Mouse (Mus musculus) forebrain, embryonic 11.5 days (tissue): ENCODE results near the gene Rsg1. TPM values are rescaled to one million over a fixed set of nuclear protein-coding genes. Genes with fewer than 3 reads are reported as not detected.

Experiments
- ATAC-seq: fragments of 200-750 bp; cut with Nextera tagmentation; replicated peaks from 2 replicates; pipeline ENCODE4 v1.8.0; 2017; ENCODE audit warnings: moderate TSS enrichment; ENCODE audit not compliant: low FRiP score
- DNase-seq: peaks from one replicate; pipeline ENCODE4 v3.0.0-alpha.2; 2017; ENCODE audit warnings: low spot score
- H3K27ac ChIP-seq: fragments of 300-500 bp; sonication (generic); 2 replicates; pipeline ENCODE4 v1.5.1; 2014; ENCODE audit warnings: low read depth, low read length
- H3K27me3 ChIP-seq: fragments of 300-500 bp; sonication (generic); 2 replicates; pipeline ENCODE4 v1.6.1; 2014; ENCODE audit warnings: mild to moderate bottlenecking, low read length, mixed read lengths; ENCODE audit not compliant: control insufficient read depth, insufficient read depth
- H3K36me3 ChIP-seq: fragments of 300-500 bp; sonication (generic); 2 replicates; pipeline ENCODE4 v1.6.1; 2014; ENCODE audit warnings: mild to moderate bottlenecking, low read length, moderate library complexity, mixed read lengths; ENCODE audit not compliant: control insufficient read depth, insufficient read depth
- H3K4me1 ChIP-seq: fragments of 300-500 bp; sonication (generic); replicated peaks from 2 replicates; pipeline ENCODE4 v1.6.1; 2014; ENCODE audit warnings: low read length, mixed read lengths; ENCODE audit not compliant: control insufficient read depth, insufficient read depth
- H3K4me2 ChIP-seq: fragments of 300-500 bp; sonication (generic); 2 replicates; pipeline ENCODE4 v1.6.1; 2014; ENCODE audit warnings: low read depth, mild to moderate bottlenecking, low read length, moderate library complexity, mixed read lengths; ENCODE audit not compliant: severe bottlenecking
- H3K4me3 ChIP-seq: fragments of 300-500 bp; sonication (generic); 2 replicates; pipeline ENCODE4 v1.5.1; 2014; ENCODE audit warnings: low read depth, low read length
- H3K9ac ChIP-seq: fragments of 300-500 bp; sonication (generic); 2 replicates; pipeline ENCODE4 v1.6.1; 2014; ENCODE audit warnings: low read length
- H3K9me3 ChIP-seq: fragments of 300-500 bp; sonication (generic); 2 replicates; pipeline ENCODE4 v1.6.1; 2016; ENCODE audit warnings: low read length, mixed read lengths; ENCODE audit not compliant: control insufficient read depth
- WGBS: fragments of 180-500 bp; shearing (Covaris S2); extraction: QIAGEN DNeasy Blood & Tissue Kit; methylation state at CpG from one replicate; pipeline ENCODE4 v1.1.7; 2014; 5-methylcytosine and 5-hydroxymethylcytosine counted together
- polyA plus RNA-seq: library from polyadenylated mRNA; unstranded; fragments of >200 nt; fragmentation: Nextera tagmentation; extraction: Ambion mirVana; gene quantifications from 2 replicates; pipeline ENCODE4 v1.2.1, GENCODE M21; 2014

The Rsg1 gene
- polyA plus RNA-seq, 1 experiment from 2014 or later: 5.8 TPM

GRCm38 (mm10) chr4:141202192-141202591 is 11.6 kb upstream of the Rsg1 start:
- ATAC-seq: no peak
- no peak for DNase-seq
- H3K4me1 ChIP-seq: no peaks in the 10 kb centered on the region
- H3K9ac ChIP-seq: no peak overlapping the region
- no peaks in the 10 kb centered on the region for H3K27me3 ChIP-seq
- whole genome bisulfite sequencing: 92% methylated on average over 6 of the region's 6 CpGs
- no peaks in the 10 kb centered on the region for H3K9me3 ChIP-seq
- H3K4me2 ChIP-seq: no peak overlapping the region
- H3K27ac ChIP-seq: no peak overlapping the region
- no peak overlapping the region for H3K4me3 ChIP-seq
- H3K36me3 ChIP-seq: peaks cover 12% of the 10 kb centered on the region

- Histone ChIP-seq H3K9me3 (no peaks in the 10 kb centered on the region), H3K27ac (no peak overlapping the region), H3K36me3 (peaks cover 2% of the 10 kb centered on the region; the same call in 1 of the 2 replicates), H3K4me2 (no peak overlapping the region), H3K9ac (no peak overlapping the region), H3K27me3 (no peaks in the 10 kb centered on the region), H3K4me3 (no peak overlapping the region), H3K4me1 (no peaks in the 10 kb centered on the region)
- no peak for ATAC-seq
- 75% methylated on average over 4 of the region's 4 CpGs for WGBS
- DNase-seq: no peak
These were observed 9.1 kb upstream of the Rsg1 start for GRCm38 (mm10) chr4:141204580-141205061.

- H3K27me3 ChIP-seq: no peaks in the 10 kb centered on the region
- H3K9me3 ChIP-seq: no peaks in the 10 kb centered on the region
- DNase-seq (no peak), ATAC-seq (no peak)
- H3K27ac ChIP-seq: no peak overlapping the region
- 92% methylated on average over 5 of the region's 5 CpGs for WGBS
- no peaks in the 10 kb centered on the region for H3K4me1 ChIP-seq
- no peak overlapping the region for H3K4me2 ChIP-seq
- no peak overlapping the region for H3K4me3 ChIP-seq
- H3K9ac ChIP-seq: no peak overlapping the region
- no peaks in the 10 kb centered on the region for H3K36me3 ChIP-seq
These were observed 6.7 kb upstream of the Rsg1 start for GRCm38 (mm10) chr4:141207081-141207480.

- Histone ChIP-seq H3K4me1 (peaks cover 4% of the 10 kb centered on the region; the same call in 1 of the 2 replicates), H3K27ac (no peak overlapping the region), H3K9ac (no peak overlapping the region), H3K4me2 (peak overlapping the region; percentile 28; the same call in 1 of the 2 replicates), H3K4me3 (peak overlapping the region; percentile 12; the same call in 1 of the 2 replicates), H3K36me3 (no peaks in the 10 kb centered on the region), H3K9me3 (no peaks in the 10 kb centered on the region), H3K27me3 (no peaks in the 10 kb centered on the region)
- WGBS: 81% methylated on average over 14 of the region's 14 CpGs
- DNase-seq (peak; percentile 38), ATAC-seq (no peak)
These were observed 3.1 kb upstream of the Rsg1 start for GRCm38 (mm10) chr4:141210524-141211219.

GRCm38 (mm10) chr4:141211646-141212045 is 2.1 kb upstream of the Rsg1 start:
- Histone ChIP-seq H3K27ac (no peak overlapping the region), H3K27me3 (no peaks in the 10 kb centered on the region), H3K4me3 (no peak overlapping the region), H3K9ac (no peak overlapping the region), H3K4me2 (no peak overlapping the region), H3K4me1 (peaks cover 4% of the 10 kb centered on the region; the same call in 1 of the 2 replicates), H3K9me3 (no peaks in the 10 kb centered on the region), H3K36me3 (no peaks in the 10 kb centered on the region)
- ATAC-seq: no peak
- peak; percentile 45 for DNase-seq
- 93% methylated on average over 4 of the region's 4 CpGs for WGBS

- H3K4me1 ChIP-seq: peaks cover 4% of the 10 kb centered on the region; the same call in 1 of the 2 replicates
- ATAC-seq (no peak), DNase-seq (peak; percentile 48)
- peak overlapping the region; percentile 27; the same call in 1 of the 2 replicates for H3K9ac ChIP-seq
- H3K27ac ChIP-seq: no peak overlapping the region
- no peaks in the 10 kb centered on the region for H3K9me3 ChIP-seq
- H3K4me3 ChIP-seq: no peak overlapping the region
- H3K36me3 ChIP-seq: no peaks in the 10 kb centered on the region
- 79% methylated on average over 9 of the region's 9 CpGs for WGBS
- H3K4me2 ChIP-seq: no peak overlapping the region
- H3K27me3 ChIP-seq: no peaks in the 10 kb centered on the region
These were observed 864 bp upstream of the Rsg1 start for GRCm38 (mm10) chr4:141212892-141213291.

- no peaks in the 10 kb centered on the region for H3K9me3 ChIP-seq
- DNase-seq (no peak), ATAC-seq (peak; percentile 19)
- H3K36me3 ChIP-seq: no peaks in the 10 kb centered on the region
- WGBS: 32% methylated on average over 2 of the region's 2 CpGs
- H3K4me1 ChIP-seq: peaks cover 4% of the 10 kb centered on the region; the same call in 1 of the 2 replicates
- peak overlapping the region; percentile 46; the same call in 1 of the 2 replicates for H3K4me3 ChIP-seq
- H3K9ac ChIP-seq: peak overlapping the region; percentile 27; the same call in 1 of the 2 replicates
- H3K27ac ChIP-seq: peak overlapping the region; percentile 14; the same call in 1 of the 2 replicates
- peak overlapping the region; percentile 94; the same call in 1 of the 2 replicates for H3K4me2 ChIP-seq
- no peaks in the 10 kb centered on the region for H3K27me3 ChIP-seq
These were observed 414 bp upstream of the Rsg1 start for GRCm38 (mm10) chr4:141213342-141213741.

GRCm38 (mm10) chr4:141214337-141214851 is 638 bp downstream of the Rsg1 start:
- H3K27me3 ChIP-seq: no peaks in the 10 kb centered on the region
- peak; percentile 74 for ATAC-seq
- peak overlapping the region; percentile 46 for H3K4me3 ChIP-seq
- peak; percentile 67 for DNase-seq
- 2% methylated on average over 16 of the region's 16 CpGs for WGBS
- peak overlapping the region; percentile 94 for H3K4me2 ChIP-seq
- H3K9ac ChIP-seq: peak overlapping the region; percentile 68
- no peaks in the 10 kb centered on the region for H3K9me3 ChIP-seq
- no peak overlapping the region for H3K27ac ChIP-seq
- peaks cover 4% of the 10 kb centered on the region; the same call in 1 of the 2 replicates for H3K4me1 ChIP-seq
- H3K36me3 ChIP-seq: no peaks in the 10 kb centered on the region
